Mouse (Mus musculus) olfactory bulb, adult 2 months (tissue): Measurements from ENCODE around the gene Smco1.

Experiments
- CTCF ChIP-seq: fragments of 200-500 bp; IDR thresholded peaks from 2 replicates; pipeline ENCODE4 v1.5.1; 2012; ENCODE audit warnings: low read depth, mild to moderate bottlenecking, low read length, moderate library complexity; ENCODE audit not compliant: insufficient read depth
- POLR2A ChIP-seq: fragments of 200-500 bp; IDR thresholded peaks from 2 replicates; pipeline ENCODE4 v1.6.1; 2012; ENCODE audit warnings: mild to moderate bottlenecking, low read depth, low read length, moderate library complexity; ENCODE audit not compliant: insufficient read depth

DNA sequence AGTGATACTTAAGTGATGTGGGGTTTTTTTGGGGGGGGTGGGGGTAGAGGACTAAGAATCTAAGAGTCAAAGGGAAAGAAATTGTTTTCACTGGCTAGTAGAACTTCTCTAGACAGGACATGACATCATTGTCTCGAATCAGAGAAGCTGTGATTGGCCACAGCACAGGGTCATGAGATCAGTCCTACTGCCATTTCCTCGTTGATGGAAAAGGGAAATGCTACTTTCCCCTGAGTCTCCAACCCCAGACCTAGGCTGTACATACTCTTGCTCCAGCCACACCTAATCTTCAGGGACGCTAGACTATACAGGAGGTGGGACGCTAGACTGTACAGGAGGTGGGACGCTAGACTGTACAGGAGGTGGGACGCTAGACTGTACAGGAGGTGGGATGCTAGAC, 3.8 kb downstream of the Smco1 start:
- TF ChIP-seq CTCF (no peak), POLR2A (no peak)
